Mouse (Mus musculus) liver, adult 10 weeks (tissue): ENCODE results near the gene Emp2. TPM values are rescaled to one million over a fixed set of nuclear protein-coding genes. Genes with fewer than 3 reads are reported as not detected.

Source experiments
- polyA plus RNA-seq: library from polyadenylated mRNA; stranded (reverse); fragments of 350-450 nt; fragmentation: Illumina TruSeq; extraction: RNeasy Lipid Tissue Mini Kit (QIAGEN cat#74804); gene quantifications from one replicate; pipeline ENCODE4 v1.2.3, GENCODE M21; 2014; ENCODE audit warnings: low read depth, low replicate concordance

Gene Emp2
- polyA plus RNA-seq = 6.3 TPM

DNA sequence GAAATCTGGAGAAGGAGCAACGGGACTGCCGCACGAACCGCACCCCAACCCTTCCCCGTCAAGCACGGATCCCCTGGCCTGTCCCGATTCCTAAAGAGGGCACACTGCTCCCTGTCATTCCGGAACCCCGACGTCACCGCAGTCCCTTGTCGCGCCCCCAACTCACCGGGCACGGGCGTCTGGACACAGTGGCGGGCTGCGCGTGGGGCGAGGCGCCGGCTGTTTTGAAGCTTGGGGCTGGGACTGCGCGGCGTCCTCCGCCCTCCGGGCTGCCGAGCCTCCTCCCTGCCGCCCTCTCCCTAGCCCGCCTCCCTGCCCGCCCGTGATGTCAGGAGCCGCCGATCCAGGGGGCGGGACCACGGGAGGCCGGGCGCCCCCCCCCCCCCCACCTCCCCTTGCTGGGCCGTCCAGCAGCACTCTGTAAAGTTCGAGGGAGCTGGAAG, at the start of gene Emp2:
Gene Emp2, minus strand, starts transcription at position 323 of the 443 bp plus-strand sequence.

Other genes starting within 250 kb of the Emp2 start
- gene Rpl39l, start 143.7 kb downstream of the Emp2 start, polyA plus RNA-seq = not detected
- gene Atf7ip2, start 121.3 kb downstream of the Emp2 start, polyA plus RNA-seq = not detected
- gene Tekt5, start 81.5 kb upstream of the Emp2 start, polyA plus RNA-seq = not detected
- gene Nubp1, start 98.0 kb upstream of the Emp2 start, polyA plus RNA-seq = 4.1 TPM
- not detected for gene Tvp23a, start 133.4 kb upstream of the Emp2 start, polyA plus RNA-seq
- gene Ciita, start 166.1 kb upstream of the Emp2 start, polyA plus RNA-seq = 0.13 TPM
- 5.7 TPM for gene Dexi, start 229.1 kb upstream of the Emp2 start, polyA plus RNA-seq
- gene Clec16a, start 231.4 kb upstream of the Emp2 start, polyA plus RNA-seq = 5.9 TPM